Mouse (Mus musculus): ENCODE results near the gene Ttyh3. TPM values are rescaled to one million over a fixed set of nuclear protein-coding genes. Genes with fewer than 3 reads are reported as not detected.

The Ttyh3 gene
- polyA plus RNA-seq, 1 experiment, result 95.1 TPM

GRCm38 (mm10) chr5:140654096-140654845 lies 5.4 kb upstream of the Ttyh3 start:
- Histone ChIP-seq H3K4me3 (ENCODE audit: extremely low read depth, insufficient read depth, insufficient read length) (no peak overlapping the region), H3K27me3 (ENCODE audit: control insufficient read depth, insufficient read depth, low read length) (no peaks in the 10 kb centered on the region), H3K36me3 (ENCODE audit: control insufficient read depth, insufficient read depth, low read length) (no peaks in the 10 kb centered on the region), H3K27ac (ENCODE audit: insufficient read depth, low read length) (no peak overlapping the region), H3K4me1 (ENCODE audit: control insufficient read depth, insufficient read depth, insufficient read length) (no peaks in the 10 kb centered on the region; the same call in 1 of the 2 replicates)
- no peak for DNase-seq (ENCODE audit: low read depth in 1 of 2, low spot score in 2 of 2)
- WGBS, result 84% methylated on average over 15 of the region's 15 CpGs
- TF ChIP-seq POLR2A (IDR thresholded peaks at IDR 0.05; ENCODE audit: low read depth, low read length), result no peak

- Histone ChIP-seq H3K4me1 (ENCODE audit: control insufficient read depth, insufficient read depth, insufficient read length) (peaks cover 6% of the 10 kb centered on the region; the same call in 1 of the 2 replicates), H3K27me3 (ENCODE audit: control insufficient read depth, insufficient read depth, low read length) (no peaks in the 10 kb centered on the region), H3K36me3 (ENCODE audit: control insufficient read depth, insufficient read depth, low read length) (no peaks in the 10 kb centered on the region), H3K4me3 (ENCODE audit: extremely low read depth, insufficient read depth, insufficient read length) (no peak overlapping the region), H3K27ac (ENCODE audit: insufficient read depth, low read length) (no peak overlapping the region)
- no peak for TF ChIP-seq POLR2A (IDR thresholded peaks at IDR 0.05; ENCODE audit: low read depth, low read length)
- no peak for TF ChIP-seq CTCF (IDR thresholded peaks at IDR 0.05; ENCODE audit: extremely low read depth, insufficient read depth, insufficient read length, insufficient replicate concordance)
- DNase-seq (ENCODE audit: low read depth in 1 of 2, low spot score in 2 of 2), result no peak
- 89% methylated on average over 7 of the region's 7 CpGs for WGBS
Measured at GRCm38 (mm10) chr5:140652587-140652986, 3.8 kb upstream of the Ttyh3 start.

GRCm38 (mm10) chr5:140651231-140651630 lies 2.4 kb upstream of the Ttyh3 start:
- H3K4me1 ChIP-seq (ENCODE audit: control insufficient read depth, insufficient read depth, insufficient read length), result peaks cover 16% of the 10 kb centered on the region; the same call in 1 of the 2 replicates
- WGBS, result 62% methylated on average over 11 of the region's 11 CpGs
- H3K36me3 ChIP-seq (ENCODE audit: control insufficient read depth, insufficient read depth, low read length), result no peaks in the 10 kb centered on the region
- no peaks in the 10 kb centered on the region for H3K27me3 ChIP-seq (ENCODE audit: control insufficient read depth, insufficient read depth, low read length)
- H3K4me3 ChIP-seq (ENCODE audit: extremely low read depth, insufficient read depth, insufficient read length), result no peak overlapping the region
- DNase-seq (ENCODE audit: low read depth in 1 of 2, low spot score in 2 of 2), result no peak
- no peak overlapping the region for H3K27ac ChIP-seq (ENCODE audit: insufficient read depth, low read length)
- TF ChIP-seq POLR2A (IDR thresholded peaks at IDR 0.05; ENCODE audit: low read depth, low read length) (no peak), CTCF (IDR thresholded peaks at IDR 0.05; ENCODE audit: extremely low read depth, insufficient read depth, insufficient read length, insufficient replicate concordance) (no peak)

- Histone ChIP-seq H3K36me3 (ENCODE audit: control insufficient read depth, insufficient read depth, low read length) (no peaks in the 10 kb centered on the region), H3K4me3 (ENCODE audit: extremely low read depth, insufficient read depth, insufficient read length) (no peak overlapping the region), H3K27me3 (ENCODE audit: control insufficient read depth, insufficient read depth, low read length) (no peaks in the 10 kb centered on the region), H3K27ac (ENCODE audit: insufficient read depth, low read length) (no peak overlapping the region), H3K4me1 (ENCODE audit: control insufficient read depth, insufficient read depth, insufficient read length) (peaks cover 16% of the 10 kb centered on the region; the same call in 1 of the 2 replicates)
- 87% methylated on average over 7 of the region's 7 CpGs for WGBS
- DNase-seq (ENCODE audit: low read depth in 1 of 2, low spot score in 2 of 2), result no peak
- TF ChIP-seq CTCF (IDR thresholded peaks at IDR 0.05; ENCODE audit: extremely low read depth, insufficient read depth, insufficient read length, insufficient replicate concordance) (no peak), POLR2A (IDR thresholded peaks at IDR 0.05; ENCODE audit: low read depth, low read length) (no peak)
Measured at GRCm38 (mm10) chr5:140649881-140650414, 1.1 kb upstream of the Ttyh3 start.

- TF ChIP-seq POLR2A (IDR thresholded peaks at IDR 0.05; ENCODE audit: low read depth, low read length), result no peak
- no peak for TF ChIP-seq CTCF (IDR thresholded peaks at IDR 0.05; ENCODE audit: extremely low read depth, insufficient read depth, insufficient read length, insufficient replicate concordance)
- H3K27ac ChIP-seq (ENCODE audit: insufficient read depth, low read length), result no peak overlapping the region
- no peaks in the 10 kb centered on the region for H3K27me3 ChIP-seq (ENCODE audit: control insufficient read depth, insufficient read depth, low read length)
- H3K4me1 ChIP-seq (ENCODE audit: control insufficient read depth, insufficient read depth, insufficient read length), result peaks cover 16% of the 10 kb centered on the region; the same call in 1 of the 2 replicates
- H3K4me3 ChIP-seq (ENCODE audit: extremely low read depth, insufficient read depth, insufficient read length), result peak overlapping the region; percentile 51; the same call in 1 of the 2 replicates
- WGBS, result 19% methylated on average over 26 of the region's 26 CpGs
- no peaks in the 10 kb centered on the region for H3K36me3 ChIP-seq (ENCODE audit: control insufficient read depth, insufficient read depth, low read length)
- peak; percentile 89 to 98 for DNase-seq (ENCODE audit: low read depth in 1 of 2, low spot score in 2 of 2)
Measured at GRCm38 (mm10) chr5:140649101-140649667, 353 bp upstream of the Ttyh3 start.

GRCm38 (mm10) chr5:140647821-140648518 lies 861 bp downstream of the Ttyh3 start:
- H3K27me3 ChIP-seq (ENCODE audit: control insufficient read depth, insufficient read depth, low read length), result no peaks in the 10 kb centered on the region
- WGBS, result 10% methylated on average over 13 of the region's 13 CpGs
- peak overlapping the region; percentile 72 for H3K27ac ChIP-seq (ENCODE audit: insufficient read depth, low read length)
- H3K4me3 ChIP-seq (ENCODE audit: extremely low read depth, insufficient read depth, insufficient read length), result peak overlapping the region; percentile 69
- H3K4me1 ChIP-seq (ENCODE audit: control insufficient read depth, insufficient read depth, insufficient read length), result peaks cover 19% of the 10 kb centered on the region; the same call in 1 of the 2 replicates
- TF ChIP-seq CTCF (IDR thresholded peaks at IDR 0.05; ENCODE audit: extremely low read depth, insufficient read depth, insufficient read length, insufficient replicate concordance), result no peak
- TF ChIP-seq POLR2A (IDR thresholded peaks at IDR 0.05; ENCODE audit: low read depth, low read length), result no peak
- H3K36me3 ChIP-seq (ENCODE audit: control insufficient read depth, insufficient read depth, low read length), result no peaks in the 10 kb centered on the region
- DNase-seq (ENCODE audit: low read depth in 1 of 2, low spot score in 2 of 2), result no peak

All from spleen, adult 2 months (tissue).